Mouse (Mus musculus) spleen, postnatal 14 days (tissue): ENCODE measurements around the gene Celf2.

Experiments
- DNase-seq, 2 experiments: peaks; one replicate each; pipeline ENCODE4 v3.0.0; 2021 to 2022; ENCODE audit warnings: low spot score in 2 of 2

Gene Celf2

GRCm38 (mm10) chr2:7025594-7025993 is 483.8 kb downstream of the Celf2 start:
- no peak for DNase-seq

GRCm38 (mm10) chr2:7022184-7022583 is 487.2 kb downstream of the Celf2 start:
- DNase-seq = no peak

DNA sequence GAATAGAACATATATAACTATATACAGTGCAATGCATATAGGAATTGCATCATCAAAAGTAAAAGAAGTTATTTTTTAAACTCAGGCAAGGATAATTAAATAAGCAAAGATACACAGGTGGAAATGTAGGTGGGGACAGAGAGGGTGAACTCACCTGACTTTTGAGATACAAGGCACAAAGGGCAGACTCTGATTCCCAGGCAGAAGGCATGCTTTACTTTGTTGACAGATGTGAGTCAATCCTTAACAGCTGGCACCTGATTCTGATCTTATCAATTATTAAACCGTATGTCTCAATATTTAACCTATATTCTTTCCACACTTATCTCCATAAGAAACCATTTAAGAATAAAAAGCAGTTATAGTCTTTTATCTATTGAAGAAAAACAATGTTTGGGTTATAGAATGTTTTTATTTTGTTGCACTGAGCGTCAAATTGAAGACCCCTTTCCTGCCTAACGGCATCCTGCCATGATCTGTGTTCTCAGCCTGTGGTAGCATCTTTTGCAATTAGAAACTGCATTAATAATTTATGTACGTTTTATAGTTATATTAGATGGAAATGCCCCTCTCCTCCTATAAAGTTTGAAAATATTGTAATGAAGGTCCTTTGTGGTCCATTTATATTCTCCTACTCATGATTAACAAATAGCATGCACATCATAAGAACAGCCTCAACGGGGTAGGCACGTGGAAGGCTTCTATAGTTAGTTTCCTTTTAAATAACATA is 491.8 kb downstream of the Celf2 start:
- no peak for DNase-seq

DNA sequence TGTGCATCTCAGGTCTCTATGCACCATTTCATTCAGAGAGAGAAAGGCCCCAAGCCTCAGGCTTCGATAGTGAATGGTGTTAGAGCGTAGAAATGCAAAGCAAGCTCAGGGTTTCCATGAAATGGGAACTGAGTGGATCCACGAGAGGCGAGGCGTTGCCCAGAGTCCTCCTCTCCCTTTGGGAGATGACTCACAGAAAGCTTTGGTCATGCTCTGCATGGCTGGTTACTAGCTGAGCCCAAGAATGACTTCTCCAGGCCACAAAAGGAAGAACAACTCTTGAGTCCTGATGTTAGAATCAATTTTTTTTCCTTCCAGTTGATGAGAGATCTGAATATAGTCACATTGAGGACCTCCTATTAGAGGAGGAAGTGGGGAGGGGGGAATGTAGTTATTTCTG is 496.2 kb downstream of the Celf2 start:
- DNase-seq = no peak

GRCm38 (mm10) chr2:7006816-7007215 is 502.5 kb downstream of the Celf2 start:
- DNase-seq = no peak

DNA sequence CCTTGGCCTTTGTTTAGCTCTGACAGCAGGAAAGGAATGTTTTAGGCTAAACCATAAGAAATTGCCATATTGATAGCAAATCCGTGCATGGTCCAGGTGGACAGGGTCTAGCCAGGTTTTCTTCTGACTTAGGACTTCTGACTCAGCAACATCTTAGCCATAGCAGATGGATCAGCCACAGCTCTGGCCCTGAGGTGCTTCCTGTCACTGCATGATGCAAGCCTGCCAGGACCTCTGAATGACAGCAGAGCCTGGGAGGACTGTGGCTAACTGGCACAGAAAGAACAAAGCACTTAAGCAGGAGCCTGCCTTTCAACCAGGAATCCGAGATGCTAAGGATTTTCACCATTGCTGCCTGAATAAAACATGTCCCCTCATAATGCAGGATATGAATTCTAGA is 507.4 kb downstream of the Celf2 start:
- DNase-seq = no peak

GRCm38 (mm10) chr2:6991010-6991421 is 518.3 kb downstream of the Celf2 start:
- no peak for DNase-seq

DNA sequence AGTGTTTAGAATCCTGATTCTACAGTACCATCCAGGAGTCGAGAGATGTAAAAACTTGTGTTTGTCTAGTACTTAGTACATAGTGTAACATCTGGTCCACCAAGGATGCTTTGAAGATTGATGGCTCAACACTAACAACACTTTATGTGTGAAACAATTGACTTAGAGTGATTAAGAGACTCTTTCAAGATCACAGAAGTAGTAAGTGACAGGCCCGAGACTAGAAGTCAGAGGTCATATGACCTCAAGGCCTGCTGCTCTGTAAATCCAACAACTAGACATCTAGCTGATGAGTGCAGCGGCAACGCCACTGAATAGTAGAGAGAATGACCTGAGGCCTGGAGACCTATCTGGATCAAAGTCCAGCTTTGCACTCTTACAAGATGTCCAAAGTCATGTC is 523.7 kb downstream of the Celf2 start:
- DNase-seq = no peak

DNA sequence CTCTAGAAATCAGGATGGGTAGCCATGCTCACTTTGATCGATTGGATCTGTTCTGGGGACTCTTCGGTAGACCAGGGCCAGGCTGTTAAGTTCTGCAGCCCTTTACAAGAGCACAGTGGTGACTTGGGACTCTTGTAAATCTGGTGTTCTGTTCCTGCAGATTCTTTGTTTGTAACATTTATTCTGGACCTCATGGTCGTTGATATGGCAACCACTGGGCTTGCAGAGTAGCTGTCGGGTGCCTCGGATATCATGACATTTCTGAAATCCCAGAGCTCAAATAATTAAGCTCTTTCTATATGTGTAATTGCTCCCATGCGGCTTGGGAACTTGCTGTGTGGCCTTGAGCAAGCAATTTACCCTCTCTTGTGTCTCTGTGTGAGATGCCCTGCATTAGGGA is 525.5 kb downstream of the Celf2 start:
- DNase-seq = no peak

DNA sequence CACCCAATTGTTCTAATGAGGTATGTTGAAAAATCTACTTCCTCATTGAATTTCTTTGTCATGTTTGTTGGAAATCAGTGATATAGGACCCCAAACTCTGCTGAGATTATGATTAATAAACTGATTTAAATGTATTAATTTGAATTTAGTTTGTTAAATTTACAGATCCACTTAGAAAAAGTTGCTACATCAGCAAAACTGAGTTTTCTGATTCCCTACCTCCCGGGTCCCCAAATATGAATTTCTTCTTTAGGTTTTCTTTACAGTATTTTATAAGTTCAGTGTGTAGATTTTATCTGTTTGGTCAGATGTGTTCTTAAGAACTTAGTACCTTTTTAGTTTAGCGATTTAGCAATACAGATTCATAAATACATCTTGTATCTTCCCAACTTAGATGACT is 533.1 kb downstream of the Celf2 start:
- DNase-seq = no peak

DNA sequence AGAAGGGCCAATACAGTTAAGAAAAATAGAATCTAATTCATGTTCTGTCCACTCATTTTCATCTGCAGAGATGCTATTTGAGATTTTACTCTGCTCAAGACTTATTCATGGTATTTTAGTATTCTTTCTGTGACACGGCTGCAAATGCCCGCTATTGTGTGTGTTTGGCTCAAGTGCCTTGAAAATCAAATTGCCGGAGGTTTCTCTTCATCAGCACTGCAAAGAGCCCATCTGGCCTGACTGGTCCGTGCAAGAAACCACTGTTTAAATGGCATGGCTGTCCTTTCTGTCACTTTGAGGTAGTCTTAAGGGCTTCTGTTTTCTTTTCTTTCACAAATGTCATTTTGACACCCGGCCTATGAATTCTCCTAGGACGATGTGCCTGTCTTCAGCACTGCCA is 540.1 kb downstream of the Celf2 start:
- DNase-seq = no peak

DNA sequence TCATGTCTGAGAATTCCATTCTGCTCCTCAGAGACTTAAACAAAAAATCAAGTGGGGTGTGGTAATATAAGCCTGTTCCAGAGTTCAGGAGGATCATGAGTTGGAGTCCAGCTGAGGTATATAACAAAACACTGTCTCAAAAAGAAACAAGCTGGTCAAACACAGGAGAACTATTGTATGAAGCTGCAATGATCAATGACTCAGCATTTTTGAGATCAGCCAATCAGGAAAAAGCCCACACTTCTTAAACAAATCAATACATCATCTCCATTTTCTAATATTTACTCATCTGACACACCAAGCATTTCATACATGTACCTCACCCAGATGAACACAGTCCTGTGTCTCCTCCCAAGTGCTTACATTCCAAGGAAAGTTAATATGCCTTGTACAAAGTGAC is 544.1 kb downstream of the Celf2 start:
- DNase-seq = no peak

DNA sequence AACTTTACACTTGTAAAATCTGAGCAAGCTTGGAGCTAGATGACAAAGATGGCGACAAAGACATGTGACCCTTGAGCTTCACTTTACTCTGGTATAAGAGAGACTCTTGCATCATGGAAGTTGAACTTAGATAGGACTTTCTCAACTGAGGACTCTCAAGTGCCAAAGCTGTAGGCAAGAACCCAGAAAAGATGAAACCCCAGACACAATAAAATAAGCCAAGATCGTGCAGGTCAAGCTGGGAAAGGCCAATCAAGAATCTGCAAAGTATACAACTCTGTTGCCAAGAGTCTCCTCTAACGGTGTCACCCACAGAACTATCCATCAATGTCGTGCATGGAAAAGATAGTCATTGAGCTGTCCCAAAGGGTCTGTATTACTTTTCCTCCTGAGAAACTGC is 558.7 kb downstream of the Celf2 start:
- no peak for DNase-seq

DNA sequence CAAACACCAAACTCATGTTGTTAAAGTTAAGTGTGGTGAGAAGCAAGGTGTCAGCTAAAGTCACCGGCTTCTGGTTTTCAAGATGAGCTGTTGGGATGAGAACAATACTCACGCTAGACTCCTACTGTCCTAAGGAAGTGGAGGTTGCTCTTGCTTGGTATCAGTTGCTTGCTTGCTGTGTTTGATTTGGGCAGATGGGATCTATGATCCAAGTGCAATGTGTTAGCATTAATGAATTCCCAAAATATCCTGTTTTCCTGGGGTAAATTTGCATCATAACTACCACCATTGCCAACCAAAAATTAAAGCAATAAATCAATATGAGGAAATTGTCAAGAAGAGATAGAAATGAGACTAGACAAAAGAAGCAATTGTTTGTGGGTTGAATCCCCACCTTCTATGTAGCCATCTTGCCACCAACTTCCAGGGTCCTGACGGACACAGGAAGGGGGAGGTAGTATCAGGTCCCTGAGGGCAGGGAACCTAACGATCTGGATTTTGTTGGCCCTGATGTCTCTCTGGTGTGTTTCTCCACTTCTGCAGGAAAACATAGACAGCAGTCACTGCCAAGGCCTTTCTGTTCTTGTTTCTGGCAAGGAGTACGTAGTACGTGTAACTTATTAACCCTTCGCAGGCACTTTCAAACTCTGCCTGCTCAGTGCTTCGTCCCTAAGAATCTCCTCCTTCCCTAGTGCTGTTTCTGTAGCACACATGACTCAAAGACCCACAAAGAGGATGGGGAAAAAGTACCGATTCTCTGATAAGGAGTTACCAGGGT is 563.5 kb downstream of the Celf2 start:
- DNase-seq = no peak

DNA sequence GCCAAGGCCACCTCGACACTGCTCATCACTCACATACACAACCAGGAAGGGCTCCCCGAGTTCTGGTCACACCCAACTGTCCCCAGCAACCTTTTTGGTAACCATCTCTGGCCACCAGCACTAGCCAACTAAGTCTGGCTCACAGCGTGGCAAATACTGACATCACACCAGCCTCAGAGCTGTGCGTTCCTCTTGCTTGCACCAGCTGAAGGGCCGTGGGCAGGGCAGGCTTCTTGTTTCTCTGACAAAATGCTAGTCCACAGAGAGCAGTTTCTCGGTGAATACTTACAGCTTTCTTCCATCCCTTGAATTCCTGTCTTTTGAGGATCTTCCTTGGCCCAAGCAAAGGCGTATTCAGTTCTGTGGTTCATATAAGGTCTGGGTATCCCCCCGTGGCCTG is 565.7 kb downstream of the Celf2 start:
- DNase-seq = no peak

- DNase-seq = no peak
These were observed 566.5 kb downstream of the Celf2 start for GRCm38 (mm10) chr2:6942635-6943390.

DNA sequence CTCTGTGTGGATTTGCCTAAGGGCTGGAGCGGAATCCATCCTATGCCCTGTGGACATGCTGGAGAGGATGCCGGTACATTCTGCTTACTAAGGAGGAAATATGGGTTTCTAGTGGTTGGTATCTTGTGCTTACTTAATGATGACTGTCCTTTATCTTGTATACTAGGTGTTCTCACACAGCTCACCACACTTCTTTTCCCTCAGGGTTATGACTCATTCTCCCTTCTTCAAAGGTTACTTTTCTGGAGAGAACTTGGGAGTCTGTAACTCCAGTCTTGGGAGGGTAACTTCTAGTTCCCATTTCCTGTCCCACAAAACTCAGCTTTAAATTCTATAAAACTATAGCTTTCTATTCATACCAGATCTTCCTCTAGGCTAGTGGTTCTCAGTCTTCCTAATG is 570.2 kb downstream of the Celf2 start:
- DNase-seq = no peak

DNA sequence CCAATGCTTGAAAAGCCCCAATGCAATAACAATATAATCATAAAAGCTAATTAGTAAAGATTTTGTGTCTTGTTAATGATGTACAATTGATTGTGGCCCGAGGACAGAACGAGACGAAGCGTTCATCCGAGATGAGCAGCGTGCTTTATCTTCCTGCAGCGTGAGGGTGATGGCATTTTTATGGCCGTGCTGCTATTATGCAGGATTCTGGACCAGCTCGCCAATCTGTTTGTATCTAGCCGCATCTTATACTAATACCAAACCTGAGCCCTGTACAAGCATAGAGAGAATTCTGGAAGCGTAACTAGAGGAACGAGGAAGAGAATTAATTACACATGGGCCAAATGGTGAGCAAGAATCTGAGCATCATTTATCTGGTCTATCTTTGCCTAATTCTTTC is 576.2 kb downstream of the Celf2 start:
- no peak for DNase-seq

- no peak for DNase-seq
These were observed 581.5 kb downstream of the Celf2 start for GRCm38 (mm10) chr2:6927693-6928360.

DNA sequence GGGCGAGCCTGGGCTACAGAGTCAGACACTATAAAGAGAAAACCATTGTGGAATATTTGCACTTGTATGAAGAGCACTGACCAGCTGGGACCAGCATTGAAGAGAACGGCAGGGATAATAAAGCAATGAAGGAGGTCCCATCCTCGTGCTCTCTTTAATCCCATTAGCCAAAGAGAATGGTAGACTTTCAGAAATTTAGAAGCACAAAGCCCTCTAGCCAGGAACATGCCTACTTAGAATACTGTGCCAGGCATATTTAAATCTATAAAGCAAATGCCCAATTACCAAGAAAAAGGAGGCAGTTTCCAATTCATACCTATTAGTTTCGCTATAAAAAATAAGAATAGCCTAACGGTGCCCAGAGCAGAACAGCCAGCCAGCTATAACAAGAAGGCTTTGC is 583.9 kb downstream of the Celf2 start:
- DNase-seq = no peak

DNA sequence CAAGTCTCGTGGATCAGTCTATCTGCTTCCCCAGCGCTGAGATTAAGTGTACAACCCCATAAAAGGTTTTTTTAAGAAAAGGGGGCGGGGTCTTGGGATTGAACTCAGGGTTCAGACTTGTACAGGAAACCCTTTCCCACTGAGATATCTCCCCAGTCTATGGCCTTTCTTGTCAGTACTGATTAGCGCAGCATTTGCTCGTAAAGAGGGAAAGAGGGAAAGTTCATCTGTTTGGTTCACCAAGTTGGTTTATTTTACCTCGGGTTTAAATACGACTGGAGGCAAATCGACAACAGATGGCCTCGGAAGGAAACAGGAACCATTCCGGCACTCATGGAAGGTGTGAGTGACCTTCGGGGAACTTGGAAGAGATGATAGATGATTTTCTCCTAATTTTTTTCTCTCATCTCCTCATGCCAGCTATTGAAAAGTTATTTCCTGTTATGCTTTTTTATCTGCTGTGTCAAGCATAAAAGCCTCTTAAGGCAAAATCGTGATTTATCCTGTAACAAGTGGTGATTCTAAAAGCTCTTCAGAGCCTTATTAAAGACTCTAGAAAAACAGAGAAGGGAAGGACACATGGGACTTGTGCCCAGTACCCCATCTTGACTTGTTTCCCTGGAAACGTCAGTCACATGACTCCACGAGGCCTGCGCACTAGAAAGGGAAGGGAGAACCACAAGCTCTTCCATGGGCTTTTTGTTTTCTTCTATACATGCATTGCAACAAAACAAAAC is 585.5 kb downstream of the Celf2 start:
- DNase-seq = no peak
